Mouse (Mus musculus) lung, embryonic 15.5 days (tissue): ENCODE measurements around the gene Ccnh. TPM values are rescaled to one million over a fixed set of nuclear protein-coding genes. Genes with fewer than 3 reads are reported as not detected.
A peak's percentile ranks its signal among the peaks of the same experiment; 100 is the strongest.
"Not testable (repeated sequence)": the region's sequence is repeated elsewhere in the genome, so short reads cannot be mapped to it uniquely, and the experiment has no call there.

Experiments
- ATAC-seq: fragments of 200-750 bp; cut with Nextera tagmentation; 2 replicates; pipeline ENCODE4 v1.8.0; 2017; ENCODE audit warnings: moderate number of reproducible peaks, borderline replicate concordance; ENCODE audit not compliant: low FRiP score, low TSS enrichment; ENCODE audit errors: extremely low read depth
- H3K27ac ChIP-seq: fragments of 300-500 bp; sonication (generic); 2 replicates; pipeline ENCODE4 v1.5.1; 2015; ENCODE audit warnings: moderate library complexity, mild to moderate bottlenecking, inconsistent platforms
- H3K27me3 ChIP-seq: fragments of 300-500 bp; sonication (generic); 2 replicates; pipeline ENCODE4 v1.6.1; 2015; ENCODE audit warnings: inconsistent platforms
- H3K36me3 ChIP-seq: fragments of 300-500 bp; sonication (generic); 2 replicates; pipeline ENCODE4 v1.6.1; 2015; ENCODE audit warnings: inconsistent platforms
- H3K4me1 ChIP-seq: fragments of 300-500 bp; sonication (generic); 2 replicates; pipeline ENCODE4 v1.6.1; 2015; ENCODE audit warnings: inconsistent platforms
- H3K4me2 ChIP-seq: fragments of 300-500 bp; sonication (generic); 2 replicates; pipeline ENCODE4 v1.6.1; 2015; ENCODE audit warnings: inconsistent platforms, mild to moderate bottlenecking, moderate library complexity
- H3K4me3 ChIP-seq: fragments of 300-500 bp; sonication (generic); 2 replicates; pipeline ENCODE4 v1.5.1; 2015; ENCODE audit warnings: mild to moderate bottlenecking, inconsistent platforms
- H3K9ac ChIP-seq: fragments of 300-500 bp; sonication (generic); 2 replicates; pipeline ENCODE4 v1.6.1; 2015; ENCODE audit warnings: inconsistent platforms
- H3K9me3 ChIP-seq: fragments of 300-500 bp; sonication (generic); 2 replicates; pipeline ENCODE4 v1.6.1; 2016; ENCODE audit warnings: inconsistent platforms
- WGBS: fragments of 180-500 bp; shearing (Covaris S2); methylation state at CpG from one replicate; pipeline ENCODE4 v1.1.7; 2015; 5-methylcytosine and 5-hydroxymethylcytosine counted together
- polyA plus RNA-seq: library from polyadenylated mRNA; unstranded; fragments of >200 nt; fragmentation: Nextera tagmentation; extraction: Ambion mirVana; gene quantifications from 2 replicates; pipeline ENCODE4 v1.2.1, GENCODE M21; 2015

Ccnh gene
- polyA plus RNA-seq: 78.0 and 78.9 TPM in 2 replicates

DNA sequence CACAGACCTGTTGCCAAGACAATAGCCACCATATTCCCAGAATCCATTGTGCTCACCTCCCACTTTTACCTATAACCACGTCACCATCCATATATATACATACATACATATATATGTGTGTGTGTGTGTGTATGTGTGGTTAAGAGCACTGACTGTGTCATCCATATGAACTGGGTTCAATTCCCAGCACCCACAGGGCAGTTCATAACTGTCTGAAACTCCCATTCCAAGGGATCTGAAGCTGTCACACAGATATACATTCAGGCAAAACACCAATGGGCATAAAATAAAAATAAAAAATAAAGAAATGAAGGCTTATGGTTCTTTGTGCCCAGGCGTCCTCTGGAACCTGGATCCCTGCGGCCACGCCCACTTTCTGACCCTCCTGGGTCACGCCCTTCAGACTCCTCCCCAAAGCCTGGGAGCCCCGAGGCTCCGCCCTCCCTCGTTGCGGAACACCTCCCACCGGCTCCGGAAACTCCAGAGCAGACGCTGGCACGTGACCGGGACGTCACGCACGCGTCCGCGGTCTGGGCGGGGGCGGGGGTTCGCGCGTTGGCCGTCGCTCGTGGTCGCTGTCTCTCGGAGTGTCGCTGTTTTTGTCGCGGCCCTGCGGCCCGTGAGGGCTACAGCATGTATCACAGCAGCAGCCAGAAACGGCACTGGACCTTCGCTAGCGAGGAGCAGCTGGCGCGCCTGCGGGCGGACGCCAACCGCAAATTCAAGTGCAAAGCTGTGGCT lies at the start of gene Ccnh:
Ccnh (plus strand) TSS at position 506 of the 741 bp plus-strand sequence.
- Histone ChIP-seq H3K36me3 (peaks cover 22% of the 10 kb centered on the region), H3K4me3 (peak within 1 kb of the TSS; percentile 85), H3K9me3 (no peaks in the 10 kb centered on the region), H3K27ac (peak within 1 kb of the TSS; percentile 84), H3K4me2 (peak within 1 kb of the TSS; percentile 65), H3K4me1 (0 out of 2 replicates have a peak, but pooled peaks cover 8% of the 10 kb centered on the region), H3K27me3 (no peaks in the 10 kb centered on the region), H3K9ac (peak within 1 kb of the TSS; percentile 87)
- peak; percentile 98 for ATAC-seq
- WGBS: 1% methylated on average over 44 of the region's 44 CpGs

DNA sequence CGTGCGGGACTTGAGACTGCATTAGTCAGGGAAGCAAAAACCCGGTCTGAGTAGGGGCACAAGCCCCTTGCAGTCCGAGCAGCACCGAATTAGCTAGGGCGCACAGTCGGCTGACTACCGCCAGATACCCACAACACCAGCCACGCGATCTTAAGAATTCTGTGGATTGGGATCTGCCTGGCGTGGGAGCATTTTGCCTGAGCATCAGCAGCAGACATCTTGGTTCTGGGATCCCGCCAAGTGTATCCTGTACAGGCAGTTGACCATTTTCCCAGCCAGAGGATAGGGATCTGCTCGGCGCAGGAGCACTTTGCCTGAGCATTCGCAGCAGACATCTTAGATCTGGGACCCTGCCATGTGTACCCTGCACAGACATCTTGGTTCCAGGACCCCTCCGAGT lies 45.8 kb upstream of the Ccnh start:
- not testable (repeated sequence) for ATAC-seq, H3K4me3 ChIP-seq, H3K9me3 ChIP-seq, H3K36me3 ChIP-seq, H3K27ac ChIP-seq, H3K9ac ChIP-seq, H3K4me2 ChIP-seq, H3K27me3 ChIP-seq, H3K4me1 ChIP-seq
- 87% methylated on average over 16 of the region's 16 CpGs for WGBS

DNA sequence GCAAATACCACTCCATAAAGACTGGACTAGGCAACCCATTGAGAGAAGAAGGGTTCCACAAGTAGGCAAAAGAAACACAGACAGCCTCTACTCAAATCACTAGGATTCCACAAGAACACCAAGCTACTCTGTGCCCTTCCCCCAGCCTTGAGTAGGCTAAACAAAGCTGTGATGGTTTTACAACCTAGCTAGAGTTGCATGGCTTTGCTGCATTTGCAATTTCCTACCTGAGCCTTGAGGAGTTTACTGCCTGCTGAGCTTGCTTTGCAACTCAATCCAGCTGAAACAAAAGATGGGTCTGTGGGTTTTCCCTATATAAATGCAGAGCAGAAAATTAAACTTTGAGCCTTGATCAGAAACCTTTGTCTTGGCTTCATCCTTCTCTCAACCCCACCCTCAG lies 42.7 kb upstream of the Ccnh start:
- Histone ChIP-seq H3K4me1 (no peaks in the 10 kb centered on the region), H3K4me3 (no peak overlapping the region), H3K9ac (no peak overlapping the region), H3K27me3 (no peaks in the 10 kb centered on the region), H3K9me3 (no peaks in the 10 kb centered on the region), H3K36me3 (no peaks in the 10 kb centered on the region), H3K4me2 (no peak overlapping the region), H3K27ac (no peak overlapping the region)
- ATAC-seq: no peak

DNA sequence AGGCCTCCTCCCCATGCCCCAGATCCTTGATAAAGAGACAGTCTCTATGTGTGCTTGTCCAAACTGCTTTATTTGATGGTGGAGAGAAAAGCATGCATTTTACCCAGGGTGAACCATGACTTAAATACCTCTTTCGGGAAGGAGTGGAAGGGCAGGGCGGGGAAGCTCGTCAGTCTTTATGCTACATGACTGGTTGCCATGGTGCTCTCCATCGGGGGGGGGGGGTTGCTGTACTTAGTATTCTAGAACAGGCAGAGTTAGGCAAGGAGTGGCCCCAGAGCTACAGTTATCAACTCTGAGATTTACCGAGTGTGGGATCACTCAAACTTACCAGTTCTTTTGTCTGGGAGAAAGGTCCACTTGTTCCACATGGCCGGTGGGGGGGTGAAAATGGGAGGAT lies 34.5 kb upstream of the Ccnh start:
- H3K27me3 ChIP-seq: no peaks in the 10 kb centered on the region
- WGBS: 75% methylated on average over 6 of the region's 6 CpGs

DNA sequence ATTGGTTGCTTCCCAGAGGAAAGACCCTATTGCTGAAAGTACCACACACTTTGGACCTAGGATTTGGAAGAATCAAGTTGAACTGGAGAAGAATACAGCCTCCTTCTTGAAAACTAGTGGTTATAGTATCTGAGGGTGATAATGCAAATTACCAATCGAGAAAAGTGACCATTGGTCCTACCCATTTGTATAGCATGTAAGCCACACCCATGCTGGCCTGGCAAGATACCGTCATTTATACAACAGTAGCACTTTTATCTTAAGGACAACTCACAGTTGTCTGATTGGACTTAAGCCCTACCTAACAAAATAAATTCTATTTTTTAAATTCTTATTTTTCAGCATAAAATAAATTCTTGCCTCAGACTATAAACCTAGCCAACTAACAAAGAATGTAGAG lies 29.2 kb upstream of the Ccnh start:
- H3K27ac ChIP-seq: no peak overlapping the region
- no peak for ATAC-seq
- no peak overlapping the region for H3K9ac ChIP-seq
- H3K4me3 ChIP-seq: no peak overlapping the region
- H3K4me1 ChIP-seq: no peaks in the 10 kb centered on the region
- WGBS: 63% methylated on average over 2 of the region's 2 CpGs
- no peaks in the 10 kb centered on the region for H3K36me3 ChIP-seq
- no peaks in the 10 kb centered on the region for H3K9me3 ChIP-seq
- H3K4me2 ChIP-seq: no peak overlapping the region
- H3K27me3 ChIP-seq: no peaks in the 10 kb centered on the region

More for the DNA sequence above, 34.5 kb upstream of the Ccnh start:
- ATAC-seq: no peak
- Histone ChIP-seq H3K4me3 (no peak overlapping the region), H3K9me3 (no peaks in the 10 kb centered on the region), H3K4me2 (no peak overlapping the region), H3K36me3 (no peaks in the 10 kb centered on the region), H3K27ac (no peak overlapping the region), H3K4me1 (no peaks in the 10 kb centered on the region), H3K9ac (no peak overlapping the region)

DNA sequence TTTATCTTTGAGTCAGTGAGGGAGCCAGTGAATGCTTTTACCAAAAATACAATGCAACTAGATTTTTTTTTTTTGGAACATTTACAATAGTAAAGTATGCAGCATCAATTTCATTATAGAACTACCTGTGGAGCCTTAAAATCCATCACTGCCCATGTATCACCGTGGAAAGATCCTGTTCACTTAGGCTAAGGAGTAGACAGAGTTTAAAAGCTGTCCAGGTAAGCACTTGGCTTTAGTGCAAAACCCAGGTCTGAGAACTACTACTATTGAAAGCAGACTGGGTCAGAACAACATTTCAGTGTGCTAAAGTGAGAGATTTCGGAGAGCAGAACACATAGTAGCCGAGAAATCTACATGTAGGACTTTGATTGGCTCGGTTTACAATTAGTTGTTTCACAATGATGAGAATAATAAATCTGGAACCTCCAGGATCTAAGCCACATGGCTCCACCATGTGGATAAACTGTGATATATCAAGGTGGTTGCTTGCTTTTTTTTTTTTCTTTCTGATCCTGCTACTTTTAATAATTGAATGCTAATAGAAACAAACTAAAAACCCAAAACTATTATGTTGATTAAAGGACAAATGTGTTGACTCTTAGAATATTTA lies 24.6 kb upstream of the Ccnh start:
- Histone ChIP-seq H3K27ac (no peak overlapping the region), H3K9ac (no peak overlapping the region), H3K4me2 (no peak overlapping the region)

DNA sequence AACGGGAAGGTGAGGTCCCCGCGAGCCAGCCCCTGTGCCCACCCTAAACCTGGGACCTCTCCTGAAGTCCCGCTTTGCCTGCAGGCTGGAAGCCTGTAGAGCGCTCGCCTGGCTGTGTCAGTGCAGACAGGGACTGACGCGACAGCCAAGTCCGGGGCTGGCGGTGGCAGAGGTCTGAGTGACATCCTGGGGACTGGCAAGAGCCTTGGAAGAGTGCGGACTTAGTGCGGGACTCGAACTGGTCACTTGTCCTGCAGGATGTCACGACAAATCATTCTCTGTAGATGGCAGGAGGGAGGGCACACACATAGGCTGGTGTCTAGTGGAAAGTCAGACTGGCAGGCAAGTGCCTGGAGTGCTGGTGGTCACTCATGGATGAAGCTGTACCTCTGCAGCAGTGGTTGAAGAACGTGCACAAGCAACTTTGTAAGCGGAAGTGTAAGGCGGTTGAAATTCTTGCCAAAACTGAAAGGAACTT lies 475 bp downstream of the Ccnh start:
- H3K4me3 ChIP-seq: peak overlapping the region; percentile 85
- no peaks in the 10 kb centered on the region for H3K9me3 ChIP-seq
- peak overlapping the region; percentile 65 for H3K4me2 ChIP-seq
- peaks cover 22% of the 10 kb centered on the region for H3K36me3 ChIP-seq
- WGBS: under 1% methylated on average over 17 of the region's 17 CpGs
- H3K27me3 ChIP-seq: no peaks in the 10 kb centered on the region
- H3K4me1 ChIP-seq: 0 out of 2 replicates have a peak, but pooled peaks cover 8% of the 10 kb centered on the region
- peak; percentile 75 for ATAC-seq
- H3K9ac ChIP-seq: peak overlapping the region; percentile 87
- peak overlapping the region; percentile 84 for H3K27ac ChIP-seq

More for the DNA sequence above, 24.6 kb upstream of the Ccnh start:
- H3K9me3 ChIP-seq: no peaks in the 10 kb centered on the region
- 45% methylated on average over 4 of the region's 4 CpGs for WGBS
- no peaks in the 10 kb centered on the region for H3K4me1 ChIP-seq
- H3K4me3 ChIP-seq: no peak overlapping the region
- ATAC-seq: no peak
- H3K27me3 ChIP-seq: no peaks in the 10 kb centered on the region
- no peaks in the 10 kb centered on the region for H3K36me3 ChIP-seq

DNA sequence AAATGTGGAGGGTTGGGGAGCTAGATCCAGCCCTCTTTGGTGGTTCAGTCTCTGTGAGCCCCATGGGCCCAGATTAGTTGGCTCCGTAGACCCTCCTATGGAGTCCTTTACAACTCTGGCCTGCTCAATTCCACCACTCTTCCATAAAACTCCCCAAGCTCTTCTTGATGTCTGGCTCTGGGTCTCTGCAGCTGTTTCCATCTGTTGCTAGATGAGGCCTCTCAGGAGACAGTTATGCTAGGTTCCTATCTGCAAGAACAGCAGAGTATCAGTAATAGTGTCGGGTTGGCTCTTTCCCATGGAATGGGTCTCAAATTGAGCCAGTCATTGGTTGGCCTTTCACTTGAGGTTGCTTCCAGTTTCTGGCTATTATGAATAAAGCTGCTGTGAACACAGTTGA lies 2.0 kb downstream of the Ccnh start:
- Histone ChIP-seq H3K4me2 (no peak overlapping the region), H3K4me3 (no peak overlapping the region), H3K27ac (no peak overlapping the region), H3K9me3 (no peaks in the 10 kb centered on the region), H3K9ac (no peak overlapping the region), H3K27me3 (no peaks in the 10 kb centered on the region), H3K36me3 (peaks cover 22% of the 10 kb centered on the region), H3K4me1 (0 out of 2 replicates have a peak, but pooled peaks cover 8% of the 10 kb centered on the region)
- ATAC-seq: no peak
- 97% methylated on average over 2 of the region's 2 CpGs for WGBS

DNA sequence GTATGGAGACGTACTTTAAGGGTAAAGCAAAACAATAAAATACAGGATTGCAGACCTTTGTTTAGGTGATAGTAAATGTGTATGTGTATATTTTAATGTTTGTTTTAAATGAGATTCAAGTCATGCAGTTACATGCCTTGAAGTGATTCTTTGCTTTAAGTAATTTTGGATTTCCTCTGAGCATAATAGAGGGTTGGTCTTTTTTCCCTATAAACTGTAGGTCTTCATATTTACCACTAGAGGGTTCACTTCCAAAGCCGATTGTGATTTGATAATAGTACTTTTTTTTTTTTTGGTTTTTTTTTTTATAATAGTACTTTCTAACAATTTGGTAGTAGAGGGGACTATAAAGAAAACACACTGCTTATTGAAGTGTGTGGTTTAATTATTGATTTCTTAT lies 18.3 kb downstream of the Ccnh start:
- no peak for ATAC-seq
- no peaks in the 10 kb centered on the region for H3K9me3 ChIP-seq
- no peak overlapping the region for H3K4me3 ChIP-seq
- no peaks in the 10 kb centered on the region for H3K27me3 ChIP-seq
- 58% methylated on average over 2 of the region's 2 CpGs for WGBS
- H3K9ac ChIP-seq: no peak overlapping the region
- no peak overlapping the region for H3K27ac ChIP-seq
- no peak overlapping the region for H3K4me2 ChIP-seq
- no peaks in the 10 kb centered on the region for H3K4me1 ChIP-seq
- peaks cover 18% of the 10 kb centered on the region for H3K36me3 ChIP-seq

DNA sequence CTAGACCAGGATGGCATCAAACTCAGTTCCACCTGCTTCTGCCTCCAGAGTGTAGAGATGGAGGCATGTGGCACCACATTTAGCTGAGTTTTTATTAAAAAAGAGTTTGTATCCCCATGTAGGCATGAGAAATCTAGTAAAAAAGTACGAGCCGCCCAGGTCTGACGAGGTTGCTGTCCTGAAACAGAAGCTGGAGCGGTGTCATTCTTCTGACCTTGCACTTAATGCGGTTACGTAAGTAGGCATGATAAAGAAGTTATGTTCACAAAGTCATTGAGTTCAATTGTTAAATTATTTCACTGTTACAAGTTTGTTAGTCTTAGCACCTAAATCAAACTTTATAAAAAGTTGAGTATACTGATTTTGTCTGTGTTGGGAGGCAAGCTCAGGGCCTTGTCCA lies 19.4 kb downstream of the Ccnh start:
- peaks cover 18% of the 10 kb centered on the region for H3K36me3 ChIP-seq
- H3K27ac ChIP-seq: no peak overlapping the region
- H3K27me3 ChIP-seq: no peaks in the 10 kb centered on the region
- no peaks in the 10 kb centered on the region for H3K4me1 ChIP-seq
- 93% methylated on average over 6 of the region's 6 CpGs for WGBS
- H3K9ac ChIP-seq: no peak overlapping the region
- H3K4me3 ChIP-seq: no peak overlapping the region
- no peak overlapping the region for H3K4me2 ChIP-seq
- ATAC-seq: no peak
- no peaks in the 10 kb centered on the region for H3K9me3 ChIP-seq

DNA sequence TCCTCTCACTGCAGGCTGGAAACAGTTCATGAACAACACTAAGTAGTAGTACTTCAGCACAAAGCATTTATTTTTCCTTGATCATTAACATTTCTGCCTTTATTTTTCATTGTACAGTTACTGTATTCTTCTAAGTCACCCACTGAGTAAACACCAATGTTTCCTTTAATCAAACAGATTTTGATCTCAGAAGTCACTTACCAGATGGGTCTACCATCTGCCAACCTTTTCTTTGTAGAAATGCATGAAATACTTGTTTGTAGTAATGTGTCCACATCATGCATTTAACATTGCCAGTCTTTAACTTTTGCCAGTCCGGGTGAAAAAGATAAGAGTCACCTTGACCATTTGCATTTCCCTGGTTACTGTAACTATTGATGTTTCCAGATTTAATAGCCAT lies 21.1 kb downstream of the Ccnh start:
- Histone ChIP-seq H3K4me2 (no peak overlapping the region), H3K4me1 (no peaks in the 10 kb centered on the region), H3K27me3 (no peaks in the 10 kb centered on the region), H3K36me3 (peaks cover 19% of the 10 kb centered on the region), H3K4me3 (no peak overlapping the region), H3K9me3 (no peaks in the 10 kb centered on the region), H3K27ac (no peak overlapping the region), H3K9ac (no peak overlapping the region)
- WGBS: 63% methylated on average over 1 of the region's 1 CpGs
- no peak for ATAC-seq

DNA sequence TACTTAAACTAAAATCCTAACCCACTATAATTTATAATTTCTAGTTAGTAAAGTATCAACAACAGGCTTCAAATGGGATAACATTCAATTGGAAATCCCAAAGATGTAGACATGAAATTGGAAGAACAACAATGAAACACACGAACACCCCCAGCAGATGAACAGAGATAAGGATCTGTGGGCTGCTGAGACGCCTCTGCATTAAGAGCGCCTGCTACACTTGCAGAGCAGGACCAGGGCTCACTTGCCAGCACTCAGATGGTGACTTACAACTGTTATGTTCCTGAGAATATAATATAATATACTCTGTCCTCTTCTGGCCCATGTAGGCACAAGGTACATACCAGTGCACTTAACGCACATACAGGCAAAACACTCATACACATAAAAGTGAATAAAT lies 29.4 kb downstream of the Ccnh start:
- Histone ChIP-seq H3K4me3 (no peak overlapping the region), H3K9ac (no peak overlapping the region), H3K4me1 (no peaks in the 10 kb centered on the region), H3K4me2 (no peak overlapping the region), H3K27me3 (no peaks in the 10 kb centered on the region), H3K36me3 (peaks cover 31% of the 10 kb centered on the region), H3K27ac (no peak overlapping the region), H3K9me3 (no peaks in the 10 kb centered on the region)
- no peak for ATAC-seq
- 68% methylated on average over 4 of the region's 4 CpGs for WGBS
